Mouse (Mus musculus) heart, adult 2 months (tissue): Measurements from ENCODE around the gene Tbkbp1.

Source experiments
- CTCF ChIP-seq: fragments of 200-600 bp; IDR thresholded peaks from 2 replicates; pipeline ENCODE4 v1.8.1; 2022; ENCODE audit warnings: antibody characterized with exemption, mild to moderate bottlenecking, moderate library complexity
- EP300 ChIP-seq: fragments of 200-500 bp; IDR thresholded peaks from 2 replicates; pipeline ENCODE4 v1.6.1; 2011; ENCODE audit warnings: low read depth, low read length, control low read depth; ENCODE audit not compliant: insufficient read depth
- POLR2A ChIP-seq: fragments of 200-500 bp; IDR thresholded peaks from 2 replicates; pipeline ENCODE4 v1.6.1; 2011; ENCODE audit warnings: mild to moderate bottlenecking, low read depth, low read length, control low read depth; ENCODE audit not compliant: insufficient read depth

- TF ChIP-seq CTCF, result no peak
- no peak for TF ChIP-seq POLR2A
- no peak for TF ChIP-seq EP300
Observed at GRCm38 (mm10) chr11:97142159-97142608, 9.1 kb downstream of the Tbkbp1 start.
